Mouse (Mus musculus) heart, adult 10 weeks (tissue): ENCODE results near the gene Cts6. TPM values are rescaled to one million over a fixed set of nuclear protein-coding genes. Genes with fewer than 3 reads are reported as not detected.

Experiments used
- polyA plus RNA-seq: library from polyadenylated mRNA; stranded (reverse); fragments of 350-450 nt; fragmentation: Illumina TruSeq; extraction: RNeasy Lipid Tissue Mini Kit (QIAGEN cat#74804); gene quantifications from one replicate; pipeline ENCODE4 v1.2.3, GENCODE M21; 2014; ENCODE audit warnings: low read depth, low replicate concordance

Cts6 gene
- not detected for polyA plus RNA-seq

DNA sequence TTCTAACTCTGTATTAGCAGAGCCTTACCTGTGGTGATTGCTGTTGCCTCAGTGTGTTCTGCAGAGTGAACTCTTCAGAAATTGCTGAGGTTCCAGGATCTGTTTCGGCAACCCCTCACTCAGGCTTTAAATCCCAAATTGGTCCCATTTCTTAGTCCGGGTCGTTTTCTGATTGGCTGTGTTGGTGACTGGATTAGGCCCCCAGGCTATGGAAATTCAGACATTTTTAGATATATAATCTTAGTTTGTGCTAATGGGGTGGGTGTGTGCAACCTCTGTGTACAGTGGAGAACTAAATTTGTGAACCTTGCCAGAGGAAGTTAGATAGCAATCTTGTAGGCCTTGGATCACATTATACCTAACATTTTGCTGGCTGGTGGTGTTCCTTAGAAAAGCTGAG is at the start of gene Cts6:
Gene Cts6, minus strand, starts transcription at position 101 of the 400 bp plus-strand sequence.

DNA sequence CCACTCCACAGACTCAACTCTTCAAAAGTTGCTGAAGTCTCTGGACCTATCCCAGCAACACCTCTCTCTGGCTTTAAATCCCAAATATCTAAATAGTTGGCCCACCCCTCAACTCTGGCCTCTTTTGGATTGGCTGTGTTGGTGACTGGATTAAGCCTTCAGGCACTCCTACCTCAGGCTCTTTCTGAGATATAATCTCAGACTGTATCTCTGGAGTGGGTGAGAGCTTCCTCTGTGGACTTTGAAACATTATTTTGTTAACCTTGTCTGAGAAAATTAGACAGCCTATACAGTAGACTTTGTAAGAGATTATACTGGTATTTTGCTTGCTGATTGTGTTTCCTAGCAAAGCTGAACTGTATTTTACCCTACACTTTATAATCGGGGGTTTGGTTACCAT is 39.1 kb downstream of the Cts6 start, which contains the start of gene Ctsr:
Gene Ctsr, minus strand, starts transcription at position 101 of the 400 bp plus-strand sequence.

Other genes with a start within 250 kb of the Cts6 start
- not detected for gene Ctsj, start 197.5 kb downstream of the Cts6 start, polyA plus RNA-seq
- not detected for gene Ctsq, start 162.8 kb downstream of the Cts6 start, polyA plus RNA-seq
- gene Ctsr, start 39.2 kb downstream of the Cts6 start, polyA plus RNA-seq, result not detected
- not detected for gene Cts8, start 51.9 kb upstream of the Cts6 start, polyA plus RNA-seq
- gene Gm49398, start 85.4 kb upstream of the Cts6 start, polyA plus RNA-seq, result not detected
- gene Cts7, start 154.8 kb upstream of the Cts6 start, polyA plus RNA-seq, result not detected